Mouse (Mus musculus): ENCODE data around the gene 4930486L24Rik.

DNA sequence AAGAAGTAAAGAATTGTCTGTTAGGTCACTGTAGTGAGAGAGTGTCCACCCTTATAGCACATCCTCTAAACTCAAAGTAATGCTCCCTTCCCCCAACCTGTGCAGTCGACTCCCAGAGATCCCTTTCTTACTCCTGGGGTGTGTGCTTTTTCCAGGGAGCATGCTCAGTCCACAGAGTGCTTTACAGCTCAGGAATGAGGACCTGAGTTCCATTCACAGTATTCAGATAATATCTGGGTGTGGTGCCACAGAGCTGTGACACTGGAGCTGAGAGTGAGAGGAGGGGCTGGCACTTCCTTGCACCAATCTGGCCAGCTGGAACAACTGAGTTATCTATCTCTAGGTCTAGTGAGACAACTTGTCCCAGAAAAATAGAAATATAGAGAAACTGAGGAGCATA, 50.6 kb downstream of the 4930486L24Rik start:
- TF ChIP-seq POLR2AphosphoS5 (IDR thresholded peaks at IDR 0.05; ENCODE audit: insufficient replicate concordance, low read depth, low read length) (no peak), CTCF (IDR thresholded peaks at IDR 0.05; ENCODE audit: low read depth, low read length) (no peak)
